Comparison of ENCODE assay signal across 7 mouse cellular contexts in the genomic region with DNA sequence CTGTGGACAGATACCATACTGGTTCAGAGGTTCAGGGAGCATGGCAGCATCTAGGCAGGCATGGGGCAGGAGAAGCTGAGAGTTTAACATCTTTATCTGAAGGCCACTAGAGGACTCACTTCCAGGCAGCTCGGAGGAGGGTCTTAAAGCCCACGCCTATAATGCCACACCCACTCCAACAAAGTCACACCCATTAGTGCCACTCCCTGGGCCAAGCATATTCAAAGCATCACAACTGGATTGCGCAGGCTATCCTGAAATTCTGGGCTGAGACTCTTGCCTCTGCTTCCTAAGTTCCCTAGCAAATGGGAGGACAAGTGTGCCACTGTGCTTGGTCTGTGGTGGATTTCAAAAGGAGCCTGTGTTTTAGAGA. TPM values are rescaled to one million over a fixed set of nuclear protein-coding genes. Genes with fewer than 3 reads are reported as not detected.
DNase-seq lines count a peak whose midpoint lies in the region; ATAC-seq and TF ChIP-seq lines count a peak whose summit lies in the region.

No protein-coding gene starts in this region.

- no peak overlapping the region for H3K4me3 ChIP-seq in bone marrow macrophage, adult 2 months (ENCODE audit: insufficient read depth, low read length)
- peak overlapping the region; percentile 37 for H3K4me3 ChIP-seq in limb, embryonic 13.5 days
- H3K4me3 ChIP-seq in midbrain, embryonic 16.5 days (ENCODE audit: low read depth, low read length): no peak overlapping the region

- no peaks in the 10 kb centered on the region for H3K36me3 ChIP-seq in limb, embryonic 13.5 days
- H3K36me3 ChIP-seq in midbrain, embryonic 16.5 days (ENCODE audit: control insufficient read depth, insufficient read depth, low read length): no peaks in the 10 kb centered on the region

- H3K9me3 ChIP-seq in limb, embryonic 13.5 days: no peaks in the 10 kb centered on the region
- H3K9me3 ChIP-seq in midbrain, embryonic 16.5 days (replicated peaks; ENCODE audit: control insufficient read depth, low read length, poor library complexity, severe bottlenecking): no peaks in the 10 kb centered on the region

- peak; percentile 96 for DNase-seq in ES-CJ7 (ENCODE audit: low read depth, low spot score)
- DNase-seq in heart, adult 8-10 months (ENCODE audit: low spot score): peak; percentile 36
- DNase-seq in B cell, adult 2 months: no peak
- no peak for DNase-seq in right cerebral cortex, adult 2 months (ENCODE audit: low spot score in 2 of 2)

- TF ChIP-seq POLR2A in bone marrow macrophage, adult 2 months (IDR thresholded peaks at IDR 0.05; ENCODE audit: borderline replicate concordance, low read depth, low read length): no peak

- ATAC-seq in limb, embryonic 13.5 days (ENCODE audit: low FRiP score, low read depth): peak; percentile 77
- ATAC-seq in midbrain, embryonic 16.5 days: peak; percentile 6; the same call in 1 of the 2 replicates

- peaks cover 3% of the 10 kb centered on the region for H3K27me3 ChIP-seq in limb, embryonic 13.5 days
- no peaks in the 10 kb centered on the region for H3K27me3 ChIP-seq in midbrain, embryonic 16.5 days (ENCODE audit: control insufficient read depth, insufficient read depth, low read depth, low read length)

- 4% methylated on average over 3 of the region's 3 CpGs for WGBS in limb, embryonic 13.5 days
- 6% methylated on average over 3 of the region's 3 CpGs for WGBS in midbrain, embryonic 16.5 days

- H3K27ac ChIP-seq in bone marrow macrophage, adult 2 months (ENCODE audit: insufficient read depth, low read depth, low read length): no peak overlapping the region
- H3K27ac ChIP-seq in limb, embryonic 13.5 days: peak overlapping the region; percentile 93
- peak overlapping the region; percentile 66 for H3K27ac ChIP-seq in midbrain, embryonic 16.5 days (ENCODE audit: low read length)

- peak; percentile 38 for TF ChIP-seq CTCF in bone marrow macrophage, adult 2 months (IDR thresholded peaks at IDR 0.05; ENCODE audit: low read depth, low read length)

- H3K4me2 ChIP-seq in limb, embryonic 13.5 days (replicated peaks): peak overlapping the region; percentile 68
- H3K4me2 ChIP-seq in midbrain, embryonic 16.5 days (ENCODE audit: low read length): peak overlapping the region; percentile 33; the same call in 1 of the 2 replicates

- no peak overlapping the region for H3K9ac ChIP-seq in limb, embryonic 13.5 days
- H3K9ac ChIP-seq in midbrain, embryonic 16.5 days (ENCODE audit: low read depth, low read length): no peak overlapping the region; the same call in 1 of the 2 replicates

- H3K4me1 ChIP-seq in bone marrow macrophage, adult 2 months (ENCODE audit: control insufficient read depth, insufficient read depth, low read length): peaks cover 46% of the 10 kb centered on the region
- H3K4me1 ChIP-seq in limb, embryonic 13.5 days: peaks cover 34% of the 10 kb centered on the region
- peaks cover 21% of the 10 kb centered on the region for H3K4me1 ChIP-seq in midbrain, embryonic 16.5 days (ENCODE audit: control insufficient read depth, insufficient read depth, low read length)

RNA-seq across cellular contexts. Expression of a gene that starts 7.2 kb away (rescaled TPM):
- 39.0 and 46.2 TPM in 2 replicates for polyA plus RNA-seq in bone marrow macrophage, adult 2 months (2012; ENCODE audit: insufficient read depth, insufficient read length, missing spikeins)
- total RNA-seq in heart, adult 8-10 months (2022): 10 to 100 TPM; 63.9 to 80.9 (median 69.3) TPM
- polyA plus RNA-seq in limb, embryonic 13.5 days (2015; fragmentation: Nextera tagmentation; extraction: Ambion mirVana): 49.0 and 53.2 TPM in 2 replicates
- 437 and 480 TPM in 2 replicates for polyA plus RNA-seq in midbrain, embryonic 16.5 days (2015; fragmentation: Nextera tagmentation; extraction: Ambion mirVana)

RNA-seq across cellular contexts. Expression of a gene that starts 26.5 kb away (rescaled TPM):
- not detected in 2 replicates for polyA plus RNA-seq in bone marrow macrophage, adult 2 months (2012; ENCODE audit: insufficient read depth, insufficient read length, missing spikeins)
- total RNA-seq in heart, adult 8-10 months (2022): not detected
- polyA plus RNA-seq in limb, embryonic 13.5 days (2015; fragmentation: Nextera tagmentation; extraction: Ambion mirVana): not detected in 2 replicates
- not detected in 2 replicates for polyA plus RNA-seq in midbrain, embryonic 16.5 days (2015; fragmentation: Nextera tagmentation; extraction: Ambion mirVana)

RNA-seq across cellular contexts. Expression of a gene that starts 33.0 kb away (rescaled TPM):
- 0.44 and 0.97 TPM in 2 replicates for polyA plus RNA-seq in bone marrow macrophage, adult 2 months (2012; ENCODE audit: insufficient read depth, insufficient read length, missing spikeins)
- 1 to 10 TPM; 2.6 to 3.5 (median 3.0) TPM for total RNA-seq in heart, adult 8-10 months (2022)
- 0.88 and 1.5 TPM in 2 replicates for polyA plus RNA-seq in limb, embryonic 13.5 days (2015; fragmentation: Nextera tagmentation; extraction: Ambion mirVana)
- 0.14 and 0.25 TPM in 2 replicates for polyA plus RNA-seq in midbrain, embryonic 16.5 days (2015; fragmentation: Nextera tagmentation; extraction: Ambion mirVana)

Comparison
In these comparisons a context has a peak if more than half of its experiments do, and no peak if none do; other contexts are left out.
1. DNase-seq: peak in ES-CJ7 (single experiment) and heart, adult 8-10 months (single experiment); none in B cell, adult 2 months (0 of 2) and right cerebral cortex, adult 2 months (0 of 2).